Mouse (Mus musculus) olfactory bulb, adult 2 months (tissue): ENCODE results near the gene Nf1.

ENCODE experiments used
- CTCF ChIP-seq: fragments of 200-500 bp; IDR thresholded peaks from 2 replicates; pipeline ENCODE4 v1.5.1; 2012; ENCODE audit warnings: low read depth, mild to moderate bottlenecking, low read length, moderate library complexity; ENCODE audit not compliant: insufficient read depth
- POLR2A ChIP-seq: fragments of 200-500 bp; IDR thresholded peaks from 2 replicates; pipeline ENCODE4 v1.6.1; 2012; ENCODE audit warnings: mild to moderate bottlenecking, low read depth, low read length, moderate library complexity; ENCODE audit not compliant: insufficient read depth

GRCm38 (mm10) chr11:79290473-79290872 lies 49.0 kb upstream of the Nf1 start:
- TF ChIP-seq POLR2A (no peak), CTCF (no peak)
